Mouse (Mus musculus) Patski (cell line): ENCODE measurements at regions not wholly inside any gene's neighbourhood (a gene's known extent, or its start where the extent isn't known, plus 50 kb on each side); places are given as distances from the start of the nearest gene placed in this dataset.

Experiments
- ATAC-seq: fragments of 100-300 bp; one replicate; pipeline ENCODE4 v1.8.0; 2021
- CTCF ChIA-PET: fragments of 350-600 bp; sonication (Branson Sonifier 250); formaldehyde crosslinking; loops from one replicate; lab custom pipeline; 2022; ENCODE audit warnings: inconsistent platforms; lab: Charles Lee
- POLR2A ChIA-PET: fragments of 350-600 bp; sonication (Branson Sonifier 250); formaldehyde crosslinking; loops from one replicate; lab custom pipeline; 2022; ENCODE audit warnings: antibody characterized with exemption, inconsistent platforms; lab: Charles Lee
- DNase-seq: peaks from one replicate; pipeline ENCODE4 v3.0.0-alpha.2; 2011; ENCODE audit warnings: low read depth, low spot score
- H3K27me3 ChIP-seq: fragments of 371-371 bp; one replicate; pipeline ENCODE4 v1.5.1; 2021
- CTCF ChIP-seq: fragments of 100-300 bp; IDR thresholded peaks from one replicate; pipeline ENCODE4 v1.5.1; 2021
- in situ Hi-C: fragments of 300-500 bp; cut with MboI; formaldehyde crosslinking; loops from 3 replicates; pipeline ENCODE4 v1.11.1; 2018; ENCODE audit warnings: low pct_unique_long_range_greater_than_20kb, mixed read lengths

- ChIA-PET CTCF (interaction anchor here (1.2 to 4.0 kb wide), 4 partner anchors 7 to 29 kb away, joined by 3 to 21 read pairs (median 5); no protein-coding TSS in a partner anchor), POLR2A (no interaction called here)
- in situ Hi-C loops, result no loop called here
- no peaks in the 10 kb centered on the region for H3K27me3 ChIP-seq
- peak; percentile 81 for DNase-seq
- TF ChIP-seq CTCF, result no peak
- peak; percentile 45 for ATAC-seq
These were observed 112.6 kb upstream of the Ngf start for GRCm38 (mm10) chr3:102357062-102357610.

GRCm38 (mm10) chr3:102355352-102355751 is 114.4 kb upstream of the Ngf start:
- in situ Hi-C loops, result no loop called here
- DNase-seq (no peak), ATAC-seq (no peak)
- ChIA-PET CTCF (interaction anchor here (0.9 to 4.0 kb wide), 3 partner anchors 8 to 20 kb away, joined by 3 to 21 read pairs (median 5); no protein-coding TSS in a partner anchor), POLR2A (no interaction called here)
- no peak for TF ChIP-seq CTCF
- no peaks in the 10 kb centered on the region for H3K27me3 ChIP-seq

- CTCF ChIA-PET, result interaction anchor here (0.9 to 4.0 kb wide), 3 partner anchors 9 to 20 kb away, joined by 3 to 21 read pairs (median 5); no protein-coding TSS in a partner anchor
These were observed 114.9 kb upstream of the Ngf start for GRCm38 (mm10) chr3:102354771-102355170.

GRCm38 (mm10) chr3:102353277-102353900 is 116.3 kb upstream of the Ngf start:
- in situ Hi-C loops, result loop anchor here (5.0 kb wide), 1 partner anchor 324 kb away; no protein-coding TSS in a partner anchor
- no peak for DNase-seq
- no peak for ATAC-seq
- no peak for TF ChIP-seq CTCF
- H3K27me3 ChIP-seq, result no peaks in the 10 kb centered on the region
- CTCF ChIA-PET, result interaction anchor here (0.9 kb wide), 1 partner anchor 113 kb away, joined by 3 read pairs; no protein-coding TSS in a partner anchor
- POLR2A ChIA-PET, result no interaction called here

More at GRCm38 (mm10) chr3:102354771-102355170, 114.9 kb upstream of the Ngf start:
- in situ Hi-C loops, result loop anchor here (5.0 kb wide), 1 partner anchor 323 kb away; no protein-coding TSS in a partner anchor
- no peaks in the 10 kb centered on the region for H3K27me3 ChIP-seq
- ATAC-seq (peak; percentile 85), DNase-seq (peak; percentile 83)
- POLR2A ChIA-PET, result no interaction called here
- no peak for TF ChIP-seq CTCF

- ChIA-PET CTCF (interaction anchor here (0.8 to 2.9 kb wide), 4 partner anchors 10 to 331 kb away, joined by 3 to 21 read pairs (median 4); no protein-coding TSS in a partner anchor), POLR2A (no interaction called here)
- H3K27me3 ChIP-seq, result no peaks in the 10 kb centered on the region
- TF ChIP-seq CTCF, result no peak
- ATAC-seq, result no peak
- in situ Hi-C loops, result no loop called here
- DNase-seq, result no peak
These were observed 123.6 kb upstream of the Ngf start for GRCm38 (mm10) chr3:102346077-102346476.

GRCm38 (mm10) chr3:102345291-102345690 is 124.4 kb upstream of the Ngf start:
- DNase-seq, result no peak
- in situ Hi-C loops, result no loop called here

GRCm38 (mm10) chr3:102340731-102341130 is 129.0 kb upstream of the Ngf start:
- no peak for TF ChIP-seq CTCF
- H3K27me3 ChIP-seq, result no peaks in the 10 kb centered on the region
- in situ Hi-C loops, result no loop called here
- DNase-seq (no peak), ATAC-seq (no peak)
- CTCF ChIA-PET, result no interaction called here
- POLR2A ChIA-PET, result no interaction called here

More at GRCm38 (mm10) chr3:102345291-102345690, 124.4 kb upstream of the Ngf start:
- TF ChIP-seq CTCF, result no peak
- no peaks in the 10 kb centered on the region for H3K27me3 ChIP-seq
- ChIA-PET POLR2A (interaction anchor here (0.8 kb wide), 1 partner anchor 216 kb away, joined by 3 read pairs; no protein-coding TSS in a partner anchor), CTCF (interaction anchor here (0.7 to 2.9 kb wide), 5 partner anchors 9 to 332 kb away, joined by 3 to 21 read pairs (median 3); no protein-coding TSS in a partner anchor)
- ATAC-seq, result no peak

GRCm38 (mm10) chr3:102337881-102338280 is 131.8 kb upstream of the Ngf start:
- TF ChIP-seq CTCF, result no peak
- peak; percentile 98 for DNase-seq
- no peaks in the 10 kb centered on the region for H3K27me3 ChIP-seq
- in situ Hi-C loops, result no loop called here
- POLR2A ChIA-PET, result interaction anchor here (0.5 to 0.6 kb wide), 2 partner anchors 140 to 272 kb away, joined by 3 read pairs; no protein-coding TSS in a partner anchor
- CTCF ChIA-PET, result interaction anchor here (0.8 to 1.1 kb wide), 5 partner anchors 13 to 353 kb away, joined by 3 to 5 read pairs (median 3); no protein-coding TSS in a partner anchor
- ATAC-seq, result peak; percentile 88

- in situ Hi-C loops, result no loop called here
- TF ChIP-seq CTCF, result no peak
- H3K27me3 ChIP-seq, result no peaks in the 10 kb centered on the region
- no peak for ATAC-seq
- POLR2A ChIA-PET, result no interaction called here
- CTCF ChIA-PET, result interaction anchor here (0.8 to 1.2 kb wide), 5 partner anchors 9 to 355 kb away, joined by 3 to 4 read pairs (median 3); no protein-coding TSS in a partner anchor
- no peak for DNase-seq
These were observed 131.7 kb upstream of the Vangl1 start for GRCm38 (mm10) chr3:102336184-102336583.

- ChIA-PET CTCF (interaction anchor here (1.2 kb wide), 1 partner anchor 28 kb away, joined by 3 read pairs; no protein-coding TSS in a partner anchor), POLR2A (no interaction called here)
- ATAC-seq, result no peak
- peak; percentile 94 for TF ChIP-seq CTCF
- no peak for DNase-seq
- in situ Hi-C loops, result no loop called here
- H3K27me3 ChIP-seq, result no peaks in the 10 kb centered on the region
These were observed 130.7 kb upstream of the Vangl1 start for GRCm38 (mm10) chr3:102335146-102335545.
